Mouse (Mus musculus): Measurements from ENCODE around the gene Lrrc41.
A peak's percentile ranks its signal among the peaks of the same experiment; 100 is the strongest.

The Lrrc41 gene

GRCm38 (mm10) chr4:116143891-116144717 lies 69.0 kb downstream of the Lrrc41 start:
- peak; percentile 43 for DNase-seq (ENCODE audit: low read depth, low spot score)
